Mouse (Mus musculus): ENCODE results near the gene Uvrag.

The Uvrag gene

GRCm38 (mm10) chr7:99164873-99165410 lies 24.0 kb upstream of the Uvrag start:
- no peak for DNase-seq (ENCODE audit: low spot score in 2 of 2)

GRCm38 (mm10) chr7:99162462-99162861 lies 21.5 kb upstream of the Uvrag start:
- DNase-seq (ENCODE audit: low spot score in 2 of 2) = no peak

GRCm38 (mm10) chr7:99161961-99162360 lies 21.0 kb upstream of the Uvrag start:
- DNase-seq (ENCODE audit: low spot score in 2 of 2) = no peak

GRCm38 (mm10) chr7:99161529-99161928 lies 20.6 kb upstream of the Uvrag start:
- no peak for DNase-seq (ENCODE audit: low spot score in 2 of 2)

GRCm38 (mm10) chr7:99160995-99161394 lies 20.1 kb upstream of the Uvrag start:
- no peak for DNase-seq (ENCODE audit: low spot score in 2 of 2)

- DNase-seq (ENCODE audit: low spot score in 2 of 2) = no peak
Measured at GRCm38 (mm10) chr7:99159446-99159845, 18.5 kb upstream of the Uvrag start.

GRCm38 (mm10) chr7:99158904-99159303 lies 18.0 kb upstream of the Uvrag start:
- DNase-seq (ENCODE audit: low spot score in 2 of 2) = no peak

- DNase-seq (ENCODE audit: low spot score in 2 of 2) = no peak
Measured at GRCm38 (mm10) chr7:99158011-99158410, 17.1 kb upstream of the Uvrag start.

GRCm38 (mm10) chr7:99156737-99157136 lies 15.8 kb upstream of the Uvrag start:
- DNase-seq (ENCODE audit: low spot score in 2 of 2) = no peak

- no peak for DNase-seq (ENCODE audit: low spot score in 2 of 2)
Measured at GRCm38 (mm10) chr7:99155311-99156289, 14.7 kb upstream of the Uvrag start.

- DNase-seq (ENCODE audit: low spot score in 2 of 2) = no peak
Measured at GRCm38 (mm10) chr7:99154648-99155151, 13.8 kb upstream of the Uvrag start.

- no peak for DNase-seq (ENCODE audit: low spot score in 2 of 2)
Measured at GRCm38 (mm10) chr7:99153686-99154202, 12.8 kb upstream of the Uvrag start.

GRCm38 (mm10) chr7:99152756-99153155 lies 11.8 kb upstream of the Uvrag start:
- DNase-seq (ENCODE audit: low spot score in 2 of 2) = no peak

GRCm38 (mm10) chr7:99151342-99151741 lies 10.4 kb upstream of the Uvrag start:
- peak; percentile 93 to 95 for DNase-seq (ENCODE audit: low spot score in 2 of 2)

- DNase-seq (ENCODE audit: low spot score in 2 of 2) = no peak
Measured at GRCm38 (mm10) chr7:99149017-99149416, 8.1 kb upstream of the Uvrag start.

- no peak for DNase-seq (ENCODE audit: low spot score in 2 of 2)
Measured at GRCm38 (mm10) chr7:99147494-99147893, 6.6 kb upstream of the Uvrag start.

- DNase-seq (ENCODE audit: low spot score in 2 of 2) = peak; percentile 76 to 78
Measured at GRCm38 (mm10) chr7:99146906-99147305, 6.0 kb upstream of the Uvrag start.

GRCm38 (mm10) chr7:99146011-99146410 lies 5.1 kb upstream of the Uvrag start:
- no peak for DNase-seq (ENCODE audit: low spot score in 2 of 2)

- DNase-seq (ENCODE audit: low spot score in 2 of 2) = no peak
Measured at GRCm38 (mm10) chr7:99144616-99145015, 3.7 kb upstream of the Uvrag start.

GRCm38 (mm10) chr7:99143244-99143643 lies 2.3 kb upstream of the Uvrag start:
- no peak for DNase-seq (ENCODE audit: low spot score in 2 of 2)

- DNase-seq (ENCODE audit: low spot score in 2 of 2) = no peak
Measured at GRCm38 (mm10) chr7:99141919-99142606, 1.1 kb upstream of the Uvrag start.

GRCm38 (mm10) chr7:99140511-99140910 lies 430 bp downstream of the Uvrag start:
- no peak for DNase-seq (ENCODE audit: low spot score in 2 of 2)

All from spleen, postnatal 36 days (tissue).